Mouse (Mus musculus) frontal cortex, postnatal 10 days (tissue): ENCODE measurements around the gene Gm21860.
A peak's percentile ranks its signal among the peaks of the same experiment; 100 is the strongest.
"Not testable (repeated sequence)": the region's sequence is repeated elsewhere in the genome, so short reads cannot be mapped to it uniquely, and the experiment has no call there.

Experiments used
- DNase-seq, 2 experiments: peaks; one replicate each; pipeline ENCODE4 v3.0.0; 2022; ENCODE audit warnings: low spot score in 2 of 2, mixed read lengths in 1 of 2

Gm21860 gene

GRCm38 (mm10) chrY:90732101-90732542 is 22.5 kb downstream of the Gm21860 start:
- DNase-seq, result peak in 1 of 2 experiments; percentile 5

DNA sequence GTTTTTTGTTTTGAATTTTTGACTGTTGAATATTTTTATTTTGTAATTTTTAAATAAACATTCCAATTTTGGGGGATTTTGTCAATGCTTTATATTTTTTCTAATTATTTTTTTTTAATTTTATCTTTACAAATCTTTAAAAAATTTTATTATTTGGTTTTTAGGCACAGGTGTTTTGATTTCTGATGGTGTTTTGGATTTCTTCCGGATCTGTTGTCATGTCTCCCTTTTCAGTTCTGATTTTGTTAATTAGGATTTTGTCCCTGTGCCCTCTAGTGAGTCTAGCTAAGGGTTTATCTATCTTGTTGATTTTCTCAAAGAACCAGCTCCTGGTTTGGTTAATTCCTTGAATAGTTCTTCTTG is 23.0 kb downstream of the Gm21860 start:
- not testable (repeated sequence) for DNase-seq

GRCm38 (mm10) chrY:90730908-90731592 is 23.6 kb downstream of the Gm21860 start:
- not testable (repeated sequence) for DNase-seq

- not testable (repeated sequence) for DNase-seq
Measured at GRCm38 (mm10) chrY:90729816-90730303, 24.8 kb downstream of the Gm21860 start.

DNA sequence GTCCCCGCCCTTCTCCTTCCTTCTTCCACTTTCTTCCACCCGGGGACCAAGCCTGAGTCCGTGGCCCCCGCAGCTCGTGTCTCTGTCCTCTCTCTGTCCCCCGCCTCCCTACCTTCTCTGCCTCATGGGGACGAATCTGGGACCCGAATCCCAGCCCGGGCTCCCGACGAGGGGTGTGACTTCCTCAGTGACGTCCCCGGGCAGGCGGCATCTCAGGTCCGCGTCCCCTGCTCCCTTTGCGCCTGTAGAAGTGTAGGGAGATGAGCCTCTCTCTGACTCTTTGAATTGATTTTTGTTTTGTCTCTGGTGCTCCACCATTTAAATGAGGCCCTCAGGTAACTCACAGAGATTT is 25.7 kb downstream of the Gm21860 start:
- DNase-seq, result not testable (repeated sequence)

DNA sequence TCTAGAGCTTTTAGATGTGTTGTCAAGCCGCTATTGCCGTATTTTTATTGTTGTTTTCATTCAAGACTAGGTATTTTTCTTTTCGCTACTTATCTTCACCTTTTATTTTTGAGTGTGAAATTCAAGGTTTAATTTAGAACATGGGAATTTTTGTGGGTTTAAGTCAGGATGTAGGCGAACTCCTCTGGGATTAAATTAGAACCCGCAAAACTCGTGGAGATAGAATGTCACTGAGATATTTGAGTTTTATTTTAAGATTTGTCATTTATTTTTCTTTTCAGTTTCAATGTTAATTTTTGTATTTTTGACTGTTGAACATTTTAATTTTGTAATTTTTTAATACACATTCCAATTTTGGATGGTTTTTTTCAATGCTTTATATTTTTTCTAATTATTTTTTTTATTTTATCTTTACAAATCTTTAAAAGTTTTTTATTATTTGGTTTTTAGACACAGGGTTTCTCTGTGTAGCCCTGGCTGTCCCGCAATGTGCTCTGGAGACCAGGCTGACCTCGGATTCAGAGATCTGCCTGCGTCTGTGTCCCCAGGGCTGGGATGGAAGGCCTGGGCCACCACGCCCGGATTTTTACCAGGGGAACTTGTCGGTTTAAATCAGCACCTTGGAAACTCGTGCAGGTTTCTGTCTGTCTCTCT is 26.2 kb downstream of the Gm21860 start:
- peak; percentile 13 to 32 for DNase-seq

GRCm38 (mm10) chrY:90727121-90727908 is 27.3 kb downstream of the Gm21860 start:
- not testable (repeated sequence) for DNase-seq

- not testable (repeated sequence) for DNase-seq
Measured at GRCm38 (mm10) chrY:90725701-90726451, 28.7 kb downstream of the Gm21860 start.

- DNase-seq, result not testable (repeated sequence)
Measured at GRCm38 (mm10) chrY:90725166-90725565, 29.5 kb downstream of the Gm21860 start.

DNA sequence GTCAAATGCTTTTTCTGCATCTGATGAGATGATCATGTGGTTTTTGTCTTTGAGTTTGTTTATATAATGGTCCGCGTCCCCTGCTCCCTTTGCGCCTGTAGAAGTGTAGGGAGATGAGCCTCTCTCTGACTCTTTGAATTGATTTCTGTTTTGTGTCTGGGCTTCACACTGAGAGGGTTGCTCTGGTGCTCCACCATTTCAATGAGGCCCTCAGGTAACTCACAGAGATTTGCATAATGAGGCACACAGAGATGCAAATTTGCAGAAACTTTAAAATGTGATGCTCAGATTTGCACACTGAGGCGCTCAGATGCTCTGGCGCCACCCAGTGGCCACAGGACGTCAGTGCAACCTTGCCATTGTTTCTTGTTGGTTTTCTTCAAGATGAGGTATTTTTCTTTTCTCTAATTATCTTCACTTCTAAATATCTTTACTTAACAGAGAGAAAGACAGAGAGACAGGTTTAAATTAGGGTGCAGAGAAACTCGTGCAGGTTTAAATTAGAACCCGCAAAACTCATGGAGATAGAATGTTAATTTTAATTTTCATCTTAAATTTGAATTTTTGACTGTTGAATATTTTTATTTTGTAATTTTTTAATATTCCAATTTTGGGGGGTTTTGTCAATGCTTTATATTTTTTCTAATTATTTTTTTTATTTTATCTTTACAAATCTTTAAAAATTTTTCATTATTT is 30.5 kb downstream of the Gm21860 start:
- DNase-seq, result not testable (repeated sequence)

- DNase-seq, result peak; percentile 43 to 44
Measured at GRCm38 (mm10) chrY:90723336-90723987, 31.2 kb downstream of the Gm21860 start.

DNA sequence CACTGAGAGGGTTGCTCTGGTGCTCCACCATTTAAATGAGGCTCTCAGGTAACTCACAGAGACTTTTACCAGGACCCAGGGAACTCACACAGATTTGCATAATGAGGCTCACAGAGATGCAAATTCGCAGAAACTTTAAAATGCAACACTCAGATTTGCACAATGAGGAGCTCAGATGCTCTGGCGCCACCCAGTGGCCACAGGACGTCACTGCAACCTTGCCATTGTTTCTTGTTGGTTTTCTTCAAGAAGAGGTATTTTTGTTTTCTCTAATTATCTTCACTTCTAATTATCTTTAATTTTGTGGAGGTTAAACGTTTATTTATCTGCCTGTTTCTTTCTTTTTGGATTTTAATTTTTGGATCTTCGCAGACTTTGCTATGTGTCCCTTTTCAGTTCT is 34.1 kb downstream of the Gm21860 start:
- DNase-seq, result not testable (repeated sequence)

- DNase-seq, result not testable (repeated sequence)
Measured at GRCm38 (mm10) chrY:90719403-90720232, 35.0 kb downstream of the Gm21860 start.

GRCm38 (mm10) chrY:90718583-90719402 is 35.8 kb downstream of the Gm21860 start:
- DNase-seq, result peak; percentile 63 to 73

DNA sequence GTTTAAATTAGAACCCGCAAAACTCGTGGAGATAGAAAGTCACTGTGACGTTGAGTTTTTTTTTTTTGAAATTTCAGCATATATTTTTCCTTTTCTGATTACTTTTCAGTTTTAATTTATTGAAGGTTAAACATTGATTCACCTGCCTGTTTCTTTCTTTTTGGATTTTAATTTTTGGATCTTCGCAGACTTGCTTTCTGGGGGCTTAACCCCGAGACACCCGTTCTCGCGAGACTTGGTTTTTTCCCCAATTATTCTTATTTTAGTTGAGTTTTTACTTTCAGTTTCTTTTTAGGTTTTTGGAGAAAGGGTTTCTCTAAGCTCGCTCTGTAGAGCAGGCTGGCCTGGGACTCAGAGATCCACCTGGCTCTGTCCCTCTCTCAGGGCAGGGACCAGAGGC is 36.6 kb downstream of the Gm21860 start:
- not testable (repeated sequence) for DNase-seq

DNA sequence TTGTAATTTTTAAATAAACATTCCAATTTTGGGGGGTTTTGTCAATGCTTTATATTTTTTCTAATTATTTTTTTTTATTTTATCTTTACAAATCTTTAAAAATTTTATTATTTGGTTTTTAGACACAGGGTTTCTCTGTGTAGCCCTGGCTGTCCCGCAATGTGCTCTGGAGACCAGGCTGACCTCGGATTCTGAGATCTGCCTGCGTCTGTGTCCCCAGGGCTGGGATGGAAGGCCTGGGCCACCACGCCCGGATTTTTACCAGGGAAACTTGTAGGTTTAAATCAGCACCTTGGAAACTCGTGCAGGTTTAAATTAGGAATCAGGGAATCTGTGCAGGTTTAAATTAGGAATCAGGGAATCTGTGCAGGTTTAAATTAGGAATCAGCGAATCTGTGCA is 37.1 kb downstream of the Gm21860 start:
- peak; percentile 10 to 25 for DNase-seq
